Mouse (Mus musculus) kidney, adult 18-20 months (tissue): ENCODE measurements at regions not wholly inside any gene's neighbourhood (a gene's known extent, or its start where the extent isn't known, plus 50 kb on each side); places are given as distances from the start of the nearest gene placed in this dataset.

Experiments used
- DNase-seq: peaks from one replicate; pipeline ENCODE4 v3.0.0; 2021

- peak; percentile 10 for DNase-seq
Measured at GRCm38 (mm10) chr11:7317409-7317970, 103.8 kb upstream of the Igfbp3 start.

GRCm38 (mm10) chr11:7296252-7296651 lies 82.5 kb upstream of the Igfbp3 start:
- no peak for DNase-seq

GRCm38 (mm10) chr11:7289242-7289938 lies 75.7 kb upstream of the Igfbp3 start:
- no peak for DNase-seq

- no peak for DNase-seq
Measured at GRCm38 (mm10) chr11:7284836-7285490, 71.2 kb upstream of the Igfbp3 start.

GRCm38 (mm10) chr11:7282981-7283380 lies 69.3 kb upstream of the Igfbp3 start:
- DNase-seq, result no peak

GRCm38 (mm10) chr11:7282188-7282587 lies 68.5 kb upstream of the Igfbp3 start:
- no peak for DNase-seq

- DNase-seq, result no peak
Measured at GRCm38 (mm10) chr11:7281656-7282055, 67.9 kb upstream of the Igfbp3 start.

GRCm38 (mm10) chr11:7279891-7280290 lies 66.2 kb upstream of the Igfbp3 start:
- no peak for DNase-seq

- DNase-seq, result no peak
Measured at GRCm38 (mm10) chr11:7272543-7272942, 58.8 kb upstream of the Igfbp3 start.

- DNase-seq, result no peak
Measured at GRCm38 (mm10) chr11:7270916-7271315, 57.2 kb upstream of the Igfbp3 start.

- DNase-seq, result no peak
Measured at GRCm38 (mm10) chr11:7263971-7264370, 50.2 kb upstream of the Igfbp3 start.
